Mouse (Mus musculus) hindbrain, embryonic 11.5 days (tissue): Measurements from ENCODE around the gene Rplp1. TPM values are rescaled to one million over a fixed set of nuclear protein-coding genes. Genes with fewer than 3 reads are reported as not detected.

Experiments used
- ATAC-seq: fragments of 200-750 bp; cut with Nextera tagmentation; 2 replicates; pipeline ENCODE4 v1.8.0; 2017; ENCODE audit warnings: mild to moderate bottlenecking, moderate TSS enrichment, moderate library complexity; ENCODE audit not compliant: low FRiP score
- DNase-seq: peaks from one replicate; pipeline ENCODE4 v3.0.0-alpha.2; 2015; ENCODE audit warnings: low spot score
- H3K27ac ChIP-seq: fragments of 300-500 bp; sonication (generic); 2 replicates; pipeline ENCODE4 v1.5.1; 2014; ENCODE audit warnings: mild to moderate bottlenecking, low read depth, low read length
- H3K27me3 ChIP-seq: fragments of 300-500 bp; sonication (generic); 2 replicates; pipeline ENCODE4 v1.6.1; 2014; ENCODE audit warnings: mild to moderate bottlenecking, low read length, moderate library complexity, mixed read lengths; ENCODE audit not compliant: control insufficient read depth, insufficient read depth
- H3K36me3 ChIP-seq: fragments of 300-500 bp; sonication (generic); 2 replicates; pipeline ENCODE4 v1.6.1; 2014; ENCODE audit warnings: mild to moderate bottlenecking, low read length, moderate library complexity, mixed read lengths; ENCODE audit not compliant: control insufficient read depth, insufficient read depth
- H3K4me1 ChIP-seq: fragments of 300-500 bp; sonication (generic); replicated peaks from 2 replicates; pipeline ENCODE4 v1.6.1; 2014; ENCODE audit warnings: low read length, mixed read lengths; ENCODE audit not compliant: control insufficient read depth, insufficient read depth
- H3K4me2 ChIP-seq: fragments of 300-500 bp; sonication (generic); replicated peaks from 2 replicates; pipeline ENCODE4 v1.6.1; 2014; ENCODE audit warnings: mild to moderate bottlenecking, low read depth, low read length
- H3K4me3 ChIP-seq: fragments of 300-500 bp; sonication (generic); 2 replicates; pipeline ENCODE4 v1.5.1; 2014; ENCODE audit warnings: low read depth, low read length
- H3K9ac ChIP-seq: fragments of 300-500 bp; sonication (generic); 2 replicates; pipeline ENCODE4 v1.6.1; 2014; ENCODE audit warnings: low read depth, low read length
- H3K9me3 ChIP-seq: fragments of 300-500 bp; sonication (generic); 2 replicates; pipeline ENCODE4 v1.6.1; 2016; ENCODE audit warnings: low read length; ENCODE audit not compliant: control insufficient read depth
- WGBS: fragments of 180-500 bp; shearing (Covaris S2); extraction: QIAGEN DNeasy Blood & Tissue Kit; methylation state at CpG from one replicate; pipeline ENCODE4 v1.1.7; 2014; 5-methylcytosine and 5-hydroxymethylcytosine counted together
- polyA plus RNA-seq: library from polyadenylated mRNA; unstranded; fragments of >200 nt; fragmentation: Nextera tagmentation; extraction: Ambion mirVana; gene quantifications from 2 replicates; pipeline ENCODE4 v1.2.1, GENCODE M21; 2014

Rplp1 gene
- polyA plus RNA-seq, 1 experiment from 2014 or later = 1,073 TPM

DNA sequence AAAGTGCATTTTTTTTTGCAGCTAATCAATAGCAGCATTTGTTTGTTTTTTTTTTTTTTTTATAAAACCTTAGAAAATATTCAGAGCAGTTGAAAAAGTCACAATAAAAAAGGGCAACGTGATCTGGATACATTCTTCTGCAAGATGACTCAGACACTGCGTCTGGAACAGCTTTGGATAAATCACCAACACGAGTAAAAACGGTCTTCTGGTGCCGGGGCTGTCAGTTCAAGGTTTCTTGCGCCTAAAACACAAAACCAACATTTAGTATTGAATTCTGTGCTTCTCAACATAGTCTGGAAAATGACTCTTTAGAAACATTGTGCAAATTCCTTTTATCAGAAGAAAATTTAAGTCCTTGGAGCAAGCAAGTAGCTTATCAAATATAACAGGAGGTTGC lies 3.1 kb upstream of the Rplp1 start:
- DNase-seq (no peak), ATAC-seq (no peak)
- Histone ChIP-seq H3K4me2 (no peak overlapping the region), H3K9me3 (no peaks in the 10 kb centered on the region), H3K36me3 (peaks cover 6% of the 10 kb centered on the region), H3K4me3 (no peak overlapping the region), H3K9ac (no peak overlapping the region), H3K27me3 (no peaks in the 10 kb centered on the region), H3K4me1 (0 out of 2 replicates have a peak, but pooled peaks cover 2% of the 10 kb centered on the region), H3K27ac (no peak overlapping the region)
- 93% methylated on average over 6 of the region's 6 CpGs for WGBS

DNA sequence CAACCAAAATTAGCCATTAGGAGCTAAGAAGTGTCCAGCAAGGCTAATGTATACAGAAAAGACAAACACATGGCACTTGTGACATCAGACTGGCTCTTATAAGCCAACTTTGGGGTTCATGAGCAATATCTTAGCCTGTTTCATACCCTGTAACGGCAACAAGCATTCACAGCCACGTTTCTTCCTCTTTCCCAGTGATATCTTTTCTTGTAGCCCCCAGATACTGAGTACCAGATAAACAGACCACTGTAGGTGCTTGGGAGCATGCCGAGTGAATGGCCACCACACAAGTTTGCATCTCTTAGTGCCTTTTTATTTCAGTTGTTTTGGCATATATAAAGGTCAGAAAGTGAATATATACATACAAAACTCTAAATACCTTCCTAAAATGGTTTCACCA lies 2.6 kb upstream of the Rplp1 start:
- Histone ChIP-seq H3K4me3 (no peak overlapping the region), H3K27ac (no peak overlapping the region), H3K9me3 (no peaks in the 10 kb centered on the region), H3K36me3 (peaks cover 6% of the 10 kb centered on the region), H3K9ac (no peak overlapping the region), H3K27me3 (no peaks in the 10 kb centered on the region), H3K4me1 (0 out of 2 replicates have a peak, but pooled peaks cover 2% of the 10 kb centered on the region), H3K4me2 (no peak overlapping the region)
- 92% methylated on average over 3 of the region's 3 CpGs for WGBS
- ATAC-seq (no peak), DNase-seq (no peak)

DNA sequence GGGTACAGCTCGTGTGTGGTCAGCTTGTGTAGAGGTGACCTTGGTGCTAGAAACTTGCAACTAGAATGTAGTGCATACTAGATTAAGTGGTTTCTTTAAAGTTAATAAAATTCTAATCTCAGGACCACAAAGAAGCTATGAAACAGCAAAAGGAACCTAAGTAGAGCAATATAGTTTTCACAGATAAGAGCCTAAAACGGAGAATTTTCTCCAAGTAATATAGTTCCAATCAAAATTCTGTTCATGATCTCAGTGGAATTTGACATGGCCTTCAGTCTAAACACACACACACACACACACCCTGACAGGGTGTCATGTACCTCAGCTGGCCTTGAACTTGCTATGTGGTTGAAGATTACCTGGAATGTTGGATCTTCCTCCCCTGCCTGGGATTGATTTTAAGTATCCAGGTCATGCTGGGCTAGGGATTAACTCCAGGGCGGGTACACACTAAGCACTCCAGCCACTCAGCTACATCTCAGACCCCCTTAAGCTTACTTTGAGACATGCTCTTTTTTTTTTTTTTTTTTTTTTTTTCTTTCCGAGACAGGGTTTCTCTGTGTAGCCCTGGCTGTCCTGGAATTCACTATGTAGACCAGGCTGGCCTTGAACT lies 1.2 kb upstream of the Rplp1 start:
- H3K27ac ChIP-seq = peak overlapping the region; percentile 90
- peaks cover 6% of the 10 kb centered on the region; the same call in 1 of the 2 replicates for H3K36me3 ChIP-seq
- H3K4me1 ChIP-seq = 0 out of 2 replicates have a peak, but pooled peaks cover 2% of the 10 kb centered on the region
- 42% methylated on average over 4 of the region's 4 CpGs for WGBS
- peak overlapping the region; percentile 63; the same call in 1 of the 2 replicates for H3K9ac ChIP-seq
- DNase-seq = no peak
- H3K27me3 ChIP-seq = no peaks in the 10 kb centered on the region
- H3K9me3 ChIP-seq = no peaks in the 10 kb centered on the region
- ATAC-seq = no peak
- peak overlapping the region; percentile 59 for H3K4me2 ChIP-seq
- H3K4me3 ChIP-seq = peak overlapping the region; percentile 89

DNA sequence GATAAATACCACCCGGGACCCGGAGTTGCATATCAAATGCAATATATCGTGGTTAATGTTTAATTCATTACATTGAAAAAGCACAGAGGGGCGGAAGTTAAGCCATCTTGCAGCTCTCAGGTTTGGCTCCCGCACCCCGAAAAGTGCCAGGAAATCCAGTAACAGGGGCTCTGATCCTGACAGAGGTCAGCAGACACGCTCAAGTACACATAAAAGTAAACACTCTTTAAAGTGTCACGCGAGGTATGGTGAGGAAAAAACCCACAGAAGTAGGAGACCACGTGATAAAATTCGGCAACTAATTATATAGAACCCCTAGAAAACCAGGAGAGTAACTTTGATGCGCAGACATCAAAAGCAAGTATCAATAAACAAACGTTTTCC lies 567 bp upstream of the Rplp1 start:
- peak overlapping the region; percentile 63 for H3K9ac ChIP-seq
- H3K36me3 ChIP-seq = peaks cover 6% of the 10 kb centered on the region; the same call in 1 of the 2 replicates
- H3K27me3 ChIP-seq = no peaks in the 10 kb centered on the region
- peak overlapping the region; percentile 59 for H3K4me2 ChIP-seq
- ATAC-seq = peak; percentile 28; the same call in 1 of the 2 replicates
- H3K4me3 ChIP-seq = peak overlapping the region; percentile 89
- no peak for DNase-seq
- H3K27ac ChIP-seq = peak overlapping the region; percentile 90
- 0 out of 2 replicates have a peak, but pooled peaks cover 2% of the 10 kb centered on the region for H3K4me1 ChIP-seq
- H3K9me3 ChIP-seq = no peaks in the 10 kb centered on the region
- 4% methylated on average over 13 of the region's 13 CpGs for WGBS

DNA sequence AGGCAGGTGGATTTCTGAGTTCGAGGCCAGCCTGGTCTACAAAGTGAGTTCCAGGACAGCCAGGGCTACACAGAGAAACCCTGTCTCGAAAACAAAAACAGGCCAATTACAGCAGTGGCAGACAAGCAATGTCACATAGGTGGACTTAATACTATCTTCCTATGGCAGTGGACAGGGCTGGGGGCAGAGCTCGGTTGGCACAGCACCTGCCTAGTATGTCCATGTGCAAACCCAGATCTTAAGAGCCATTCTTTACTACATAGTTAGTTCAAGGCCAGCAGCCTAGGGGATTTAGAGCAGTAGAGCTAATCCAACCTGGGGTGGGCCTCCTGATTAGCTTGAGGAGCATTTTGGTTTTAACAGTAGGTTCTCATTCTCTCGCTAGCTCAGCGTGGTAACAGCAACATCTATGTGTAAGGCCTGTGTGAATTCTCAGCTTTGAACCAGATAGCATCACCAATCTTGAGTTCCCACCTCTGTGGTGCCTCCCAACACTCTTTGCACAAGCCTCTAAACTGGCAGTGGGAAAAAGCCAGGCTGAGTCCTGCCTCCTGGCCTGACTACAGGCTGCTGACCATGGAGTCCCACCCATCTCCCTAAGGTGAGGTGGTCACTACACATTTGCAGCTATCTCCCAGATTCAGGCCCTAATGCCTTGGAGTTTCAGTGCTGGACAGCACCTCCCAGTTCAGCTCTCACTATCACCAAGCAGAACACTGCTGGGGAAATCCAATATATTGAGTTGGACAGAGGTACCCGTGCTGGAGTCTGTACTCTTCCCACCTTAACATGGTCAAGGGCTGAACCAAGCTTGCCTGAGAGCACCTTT lies 2.8 kb downstream of the Rplp1 start:
- Histone ChIP-seq H3K36me3 (peaks cover 4% of the 10 kb centered on the region; the same call in 1 of the 2 replicates), H3K4me1 (0 out of 2 replicates have a peak, but pooled peaks cover 2% of the 10 kb centered on the region), H3K9me3 (no peaks in the 10 kb centered on the region), H3K4me2 (no peak overlapping the region), H3K27ac (no peak overlapping the region), H3K27me3 (no peaks in the 10 kb centered on the region), H3K9ac (no peak overlapping the region), H3K4me3 (no peak overlapping the region)
- ATAC-seq = no peak
- DNase-seq = no peak
- WGBS = 59% methylated on average over 6 of the region's 6 CpGs

DNA sequence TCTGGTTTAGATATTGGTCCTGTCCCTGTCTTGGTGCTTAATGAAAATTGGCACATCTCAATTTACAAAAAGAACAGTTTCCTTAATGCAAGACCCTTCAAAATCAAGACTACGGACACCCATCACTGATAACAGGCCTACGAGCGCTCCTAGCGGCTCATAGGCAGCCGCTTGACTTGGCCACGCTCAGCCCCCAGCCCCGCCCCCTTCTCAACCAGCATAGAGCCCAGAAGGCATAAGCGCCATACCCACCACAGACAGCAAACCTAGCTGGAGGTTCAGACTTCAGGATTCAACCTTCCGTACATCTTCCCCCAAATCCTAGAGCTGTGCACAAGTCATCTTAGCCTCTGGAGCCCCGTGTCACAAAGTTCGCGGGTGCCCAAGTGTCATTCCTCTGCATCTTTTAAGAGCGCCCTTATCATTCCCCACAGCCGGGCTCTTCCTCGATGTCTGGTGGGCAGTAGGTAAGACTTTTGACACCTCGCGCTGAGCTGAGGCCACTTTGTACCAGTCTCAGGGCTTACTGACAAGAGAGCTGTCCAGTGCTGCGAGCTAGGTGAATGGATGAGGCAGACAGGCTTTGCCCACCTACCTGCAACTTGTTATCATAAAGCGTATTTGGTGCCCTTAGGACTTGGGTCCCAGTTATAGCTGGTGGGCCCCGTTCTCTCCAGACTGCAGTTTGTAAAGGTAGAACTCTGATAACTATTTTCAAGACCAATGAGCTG lies 3.7 kb downstream of the Rplp1 start:
- no peaks in the 10 kb centered on the region for H3K27me3 ChIP-seq
- H3K4me1 ChIP-seq = 0 out of 2 replicates have a peak, but pooled peaks cover 2% of the 10 kb centered on the region
- H3K4me2 ChIP-seq = no peak overlapping the region
- H3K27ac ChIP-seq = no peak overlapping the region
- H3K9ac ChIP-seq = no peak overlapping the region
- 47% methylated on average over 20 of the region's 20 CpGs for WGBS
- ATAC-seq (no peak), DNase-seq (peak; percentile 53)
- peaks cover 4% of the 10 kb centered on the region; the same call in 1 of the 2 replicates for H3K36me3 ChIP-seq
- H3K4me3 ChIP-seq = no peak overlapping the region
- no peaks in the 10 kb centered on the region for H3K9me3 ChIP-seq

DNA sequence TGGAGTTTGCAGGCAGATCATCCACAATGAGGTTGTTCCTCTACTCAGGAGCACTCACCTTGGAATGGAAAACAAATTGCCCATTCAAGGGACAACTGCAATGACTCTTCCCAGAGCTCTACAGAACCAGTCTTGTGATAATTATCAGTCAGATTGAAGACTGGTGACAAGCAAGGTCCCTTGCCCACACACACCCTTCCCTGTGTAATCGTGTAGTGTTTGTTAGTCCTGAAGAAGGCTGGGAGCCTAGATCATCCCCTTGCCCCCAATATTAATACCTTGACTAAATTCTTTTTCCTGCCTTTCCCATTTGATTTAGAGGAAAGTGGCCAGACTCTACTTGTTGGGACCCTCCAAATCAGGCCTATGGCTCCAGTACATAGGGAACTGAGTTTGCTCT lies 4.7 kb downstream of the Rplp1 start:
- Histone ChIP-seq H3K4me3 (no peak overlapping the region), H3K4me2 (no peak overlapping the region), H3K9me3 (no peaks in the 10 kb centered on the region), H3K4me1 (0 out of 2 replicates have a peak, but pooled peaks cover 2% of the 10 kb centered on the region), H3K27me3 (no peaks in the 10 kb centered on the region), H3K9ac (no peak overlapping the region), H3K36me3 (peaks cover 4% of the 10 kb centered on the region; the same call in 1 of the 2 replicates), H3K27ac (no peak overlapping the region)
- ATAC-seq = no peak
- no peak for DNase-seq
- 93% methylated on average over 1 of the region's 1 CpGs for WGBS

DNA sequence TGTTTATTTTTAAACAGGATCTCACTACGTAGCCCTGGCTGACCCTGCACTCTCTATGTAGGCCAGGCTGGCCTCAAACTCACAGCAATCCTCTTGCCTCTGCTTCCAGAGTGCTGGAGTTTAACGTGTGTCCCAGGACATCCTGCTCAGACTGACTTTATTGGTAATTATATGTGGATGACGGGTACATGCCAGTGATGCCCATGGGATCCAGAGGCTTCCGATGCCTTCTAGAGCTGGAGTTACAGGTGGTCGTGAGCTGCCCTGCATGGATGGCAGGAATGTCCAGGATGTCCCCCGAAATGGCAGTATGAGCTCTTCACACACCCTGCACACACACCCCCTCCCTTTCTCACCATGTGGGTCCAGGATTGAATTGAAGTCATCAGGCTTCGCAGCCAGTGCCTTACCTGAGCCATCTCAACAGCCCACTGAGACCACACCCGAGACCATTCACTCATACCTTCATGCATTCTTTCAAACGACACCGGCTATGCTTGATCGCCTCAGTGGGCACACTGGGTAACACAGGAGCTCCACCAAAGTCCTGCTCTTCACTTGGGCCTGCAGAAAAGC lies 5.4 kb downstream of the Rplp1 start:
- ATAC-seq = no peak
- Histone ChIP-seq H3K36me3 (peaks cover 4% of the 10 kb centered on the region; the same call in 1 of the 2 replicates), H3K4me3 (no peak overlapping the region)

More for the DNA sequence above, 5.4 kb downstream of the Rplp1 start:
- Histone ChIP-seq H3K9me3 (no peaks in the 10 kb centered on the region), H3K4me1 (0 out of 2 replicates have a peak, but pooled peaks cover 2% of the 10 kb centered on the region), H3K4me2 (no peak overlapping the region), H3K9ac (no peak overlapping the region), H3K27ac (no peak overlapping the region), H3K27me3 (no peaks in the 10 kb centered on the region)
- no peak for DNase-seq
- WGBS = 92% methylated on average over 11 of the region's 11 CpGs
